Mouse (Mus musculus) midbrain, embryonic 11.5 days (tissue): Measurements from ENCODE around the gene Ubb. TPM values are rescaled to one million over a fixed set of nuclear protein-coding genes. Genes with fewer than 3 reads are reported as not detected.

Source experiments
- ATAC-seq: fragments of 200-750 bp; cut with Nextera tagmentation; 2 replicates; pipeline ENCODE4 v1.8.0; 2017; ENCODE audit warnings: moderate TSS enrichment, moderate library complexity; ENCODE audit not compliant: low FRiP score
- DNase-seq: peaks from one replicate; pipeline ENCODE4 v3.0.0; 2015; ENCODE audit warnings: low spot score; ENCODE audit errors: missing footprints
- H3K27ac ChIP-seq: fragments of 300-500 bp; sonication (generic); 2 replicates; pipeline ENCODE4 v1.5.1; 2014; ENCODE audit warnings: low read depth, low read length
- H3K27me3 ChIP-seq: fragments of 300-500 bp; sonication (generic); 2 replicates; pipeline ENCODE4 v1.6.1; 2014; ENCODE audit warnings: mild to moderate bottlenecking, low read length, moderate library complexity, mixed read lengths; ENCODE audit not compliant: control insufficient read depth, insufficient read depth
- H3K36me3 ChIP-seq: fragments of 300-500 bp; sonication (generic); 2 replicates; pipeline ENCODE4 v1.6.1; 2014; ENCODE audit warnings: mild to moderate bottlenecking, low read length, moderate library complexity, mixed read lengths; ENCODE audit not compliant: control insufficient read depth, insufficient read depth
- H3K4me1 ChIP-seq: fragments of 300-500 bp; sonication (generic); 2 replicates; pipeline ENCODE4 v1.6.1; 2014; ENCODE audit warnings: low read length; ENCODE audit not compliant: control insufficient read depth, insufficient read depth
- H3K4me2 ChIP-seq: fragments of 300-500 bp; sonication (generic); 2 replicates; pipeline ENCODE4 v1.6.1; 2014; ENCODE audit warnings: mild to moderate bottlenecking, moderate library complexity
- H3K4me3 ChIP-seq: fragments of 300-500 bp; sonication (generic); 2 replicates; pipeline ENCODE4 v1.5.1; 2014; ENCODE audit warnings: low read depth, low read length
- H3K9ac ChIP-seq: fragments of 300-500 bp; sonication (generic); 2 replicates; pipeline ENCODE4 v1.6.1; 2014; ENCODE audit warnings: low read length
- H3K9me3 ChIP-seq: fragments of 300-500 bp; sonication (generic); 2 replicates; pipeline ENCODE4 v1.6.1; 2016; ENCODE audit warnings: low read length; ENCODE audit not compliant: control insufficient read depth
- WGBS: fragments of 180-500 bp; shearing (Covaris S2); extraction: QIAGEN DNeasy Blood & Tissue Kit; methylation state at CpG from one replicate; pipeline ENCODE4 v1.1.7; 2014; 5-methylcytosine and 5-hydroxymethylcytosine counted together
- polyA plus RNA-seq: library from polyadenylated mRNA; unstranded; fragments of >200 nt; fragmentation: Nextera tagmentation; extraction: Ambion mirVana; gene quantifications from 2 replicates; pipeline ENCODE4 v1.2.1, GENCODE M21; 2014

The Ubb gene
- polyA plus RNA-seq, 1 experiment from 2014 or later: 3,727 TPM

DNA sequence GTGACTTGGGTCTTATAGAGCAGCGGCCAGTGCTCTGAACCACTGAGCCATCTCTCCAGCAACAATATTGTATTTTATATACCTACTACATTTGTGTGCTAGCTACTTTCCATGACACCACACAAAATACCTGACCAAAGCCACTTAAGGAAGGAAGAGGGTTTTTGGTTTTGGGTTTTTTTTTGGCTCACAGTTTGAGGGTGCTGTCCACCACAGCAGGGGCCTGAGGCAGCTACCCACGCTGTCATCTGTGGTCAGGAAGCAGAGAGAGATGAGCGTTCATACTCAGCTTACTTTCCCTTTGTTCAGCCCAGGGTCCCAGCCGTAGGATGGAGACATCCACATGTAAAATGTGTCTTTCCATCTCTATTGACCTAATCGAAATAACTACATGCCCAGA lies 36.1 kb downstream of the Ubb start:
- Histone ChIP-seq H3K9ac (no peak overlapping the region), H3K36me3 (no peaks in the 10 kb centered on the region), H3K4me2 (no peak overlapping the region), H3K4me1 (no peaks in the 10 kb centered on the region), H3K27me3 (no peaks in the 10 kb centered on the region), H3K27ac (no peak overlapping the region), H3K9me3 (no peaks in the 10 kb centered on the region), H3K4me3 (no peak overlapping the region)
- no peak for DNase-seq
- WGBS: 88% methylated on average over 5 of the region's 5 CpGs
- ATAC-seq: no peak

GRCm38 (mm10) chr11:62589391-62589790 lies 38.4 kb downstream of the Ubb start:
- H3K4me1 ChIP-seq: no peaks in the 10 kb centered on the region
- no peaks in the 10 kb centered on the region for H3K27me3 ChIP-seq
- no peak for ATAC-seq
- peak; percentile 74 for DNase-seq
- H3K4me2 ChIP-seq: no peak overlapping the region
- H3K9ac ChIP-seq: no peak overlapping the region
- H3K27ac ChIP-seq: no peak overlapping the region
- H3K36me3 ChIP-seq: no peaks in the 10 kb centered on the region
- H3K4me3 ChIP-seq: no peak overlapping the region
- no peaks in the 10 kb centered on the region for H3K9me3 ChIP-seq
- 69% methylated on average over 10 of the region's 10 CpGs for WGBS

- peak; percentile 35 for DNase-seq
- Histone ChIP-seq H3K4me2 (no peak overlapping the region), H3K9ac (no peak overlapping the region), H3K27me3 (no peaks in the 10 kb centered on the region), H3K9me3 (no peaks in the 10 kb centered on the region), H3K27ac (no peak overlapping the region), H3K36me3 (no peaks in the 10 kb centered on the region), H3K4me1 (no peaks in the 10 kb centered on the region), H3K4me3 (no peak overlapping the region)
- no peak for ATAC-seq
- 94% methylated on average over 2 of the region's 2 CpGs for WGBS
These were observed 40.1 kb downstream of the Ubb start for GRCm38 (mm10) chr11:62591026-62591425.

GRCm38 (mm10) chr11:62591904-62592575 lies 41.1 kb downstream of the Ubb start:
- H3K36me3 ChIP-seq: no peaks in the 10 kb centered on the region
- no peak overlapping the region for H3K4me2 ChIP-seq
- WGBS: 88% methylated on average over 8 of the region's 8 CpGs
- H3K9me3 ChIP-seq: no peaks in the 10 kb centered on the region
- H3K9ac ChIP-seq: no peak overlapping the region
- H3K27me3 ChIP-seq: no peaks in the 10 kb centered on the region
- DNase-seq (peak; percentile 60), ATAC-seq (no peak)
- H3K4me1 ChIP-seq: no peaks in the 10 kb centered on the region
- no peak overlapping the region for H3K27ac ChIP-seq
- H3K4me3 ChIP-seq: no peak overlapping the region

- Histone ChIP-seq H3K9ac (no peak overlapping the region), H3K9me3 (no peaks in the 10 kb centered on the region), H3K27ac (no peak overlapping the region), H3K4me1 (peaks cover 2% of the 10 kb centered on the region; the same call in 1 of the 2 replicates), H3K4me2 (no peak overlapping the region), H3K4me3 (no peak overlapping the region), H3K36me3 (no peaks in the 10 kb centered on the region), H3K27me3 (no peaks in the 10 kb centered on the region)
- no peak for ATAC-seq
- no peak for DNase-seq
- 85% methylated on average over 4 of the region's 4 CpGs for WGBS
These were observed 47.6 kb downstream of the Ubb start for GRCm38 (mm10) chr11:62598571-62598970.

- Histone ChIP-seq H3K4me1 (peaks cover 22% of the 10 kb centered on the region), H3K36me3 (peaks cover 24% of the 10 kb centered on the region), H3K27me3 (no peaks in the 10 kb centered on the region), H3K4me2 (peak overlapping the region; percentile 45), H3K27ac (peak overlapping the region; percentile 74), H3K9me3 (no peaks in the 10 kb centered on the region), H3K9ac (peak overlapping the region; percentile 71), H3K4me3 (peak overlapping the region; percentile 92)
- ATAC-seq (no peak), DNase-seq (peak; percentile 83)
- 14% methylated on average over 17 of the region's 17 CpGs for WGBS
These were observed 51.0 kb downstream of the Ubb start for GRCm38 (mm10) chr11:62601732-62602618.

Other genes starting within 250 kb of the Ubb start
- gene Pigl, start 92.7 kb upstream of the Ubb start, polyA plus RNA-seq: 15.4 and 15.9 TPM in 2 replicates
- gene Ncor1, start 92.6 kb upstream of the Ubb start, polyA plus RNA-seq: 176 and 183 TPM in 2 replicates
- 54.8 and 68.5 TPM in 2 replicates for gene Cenpv, start 11.9 kb upstream of the Ubb start, polyA plus RNA-seq
- gene Trpv2, start 23.3 kb downstream of the Ubb start, polyA plus RNA-seq: 4.9 and 5.4 TPM in 2 replicates
- gene Lrrc75a, start 97.4 kb downstream of the Ubb start, polyA plus RNA-seq: 12.5 and 12.6 TPM in 2 replicates
- gene Mmgt2, start 97.5 kb downstream of the Ubb start, polyA plus RNA-seq: 38.5 and 43.8 TPM in 2 replicates
- 12.4 and 14.9 TPM in 2 replicates for gene Zfp287, start 180.7 kb downstream of the Ubb start, polyA plus RNA-seq
- not detected in 2 replicates for gene Gm10428, start 201.9 kb downstream of the Ubb start, polyA plus RNA-seq
- gene Zfp286, start 238.3 kb downstream of the Ubb start, polyA plus RNA-seq: 28.4 and 32.0 TPM in 2 replicates